Mouse (Mus musculus) liver, adult 2 months (tissue): ENCODE measurements at regions not wholly inside any gene's neighbourhood (a gene's known extent, or its start where the extent isn't known, plus 50 kb on each side); places are given as distances from the start of the nearest gene placed in this dataset.

ENCODE experiments used
- DNase-seq: peaks from one replicate; pipeline ENCODE4 v3.0.0-alpha.2; 2011; ENCODE audit warnings: low read depth, low spot score; ENCODE audit errors: extremely low read depth
- H3K27ac ChIP-seq: fragments of 200-500 bp; replicated peaks from 2 replicates; pipeline ENCODE4 v1.5.1; 2012; ENCODE audit warnings: low read depth, mild to moderate bottlenecking, control low read depth, inconsistent platforms, low read length; ENCODE audit not compliant: insufficient read depth
- H3K27me3 ChIP-seq: fragments of 200-500 bp; 2 replicates; pipeline ENCODE4 v1.6.1; 2012; ENCODE audit warnings: mild to moderate bottlenecking, moderate library complexity, low read length, inconsistent platforms; ENCODE audit not compliant: control insufficient read depth, insufficient read depth
- H3K36me3 ChIP-seq: fragments of 200-500 bp; 2 replicates; pipeline ENCODE4 v1.6.1; 2012; ENCODE audit warnings: low read length, inconsistent platforms; ENCODE audit not compliant: control insufficient read depth, insufficient read depth
- H3K4me1 ChIP-seq: fragments of 200-500 bp; 2 replicates; pipeline ENCODE4 v1.6.1; 2011; ENCODE audit warnings: low read length; ENCODE audit not compliant: control insufficient read depth, insufficient read depth
- H3K4me3 ChIP-seq: fragments of 200-500 bp; 2 replicates; pipeline ENCODE4 v1.5.1; 2011; ENCODE audit warnings: low read depth, mild to moderate bottlenecking, control low read depth, low read length, moderate library complexity; ENCODE audit not compliant: insufficient read depth
- H3K79me2 ChIP-seq: fragments of 200-500 bp; 2 replicates; pipeline ENCODE4 v1.6.1; 2012; ENCODE audit warnings: inconsistent platforms, mild to moderate bottlenecking, low read length, moderate library complexity; ENCODE audit not compliant: control insufficient read depth, insufficient read depth
- H3K9ac ChIP-seq: fragments of 200-500 bp; 2 replicates; pipeline ENCODE4 v1.6.1; 2012; ENCODE audit warnings: low read depth, mild to moderate bottlenecking, control low read depth, inconsistent platforms, low read length
- CTCF ChIP-seq: fragments of 200-500 bp; IDR thresholded peaks from 2 replicates; pipeline ENCODE4 v1.5.1; 2011; ENCODE audit warnings: low read depth, low read length, control low read depth
- POLR2A ChIP-seq: fragments of 200-500 bp; IDR thresholded peaks from 2 replicates; pipeline ENCODE4 v1.6.1; 2011; ENCODE audit warnings: low read length, control low read depth; ENCODE audit not compliant: insufficient read depth; ENCODE audit errors: extremely low read depth
- WGBS: fragments of 180-500 bp; shearing (Covaris S2); methylation state at CpG from one replicate; pipeline ENCODE4 v1.1.7; 2018; 5-methylcytosine and 5-hydroxymethylcytosine counted together

GRCm38 (mm10) chr8:56397611-56398010, 103.2 kb downstream of the Hpgd start:
- H3K4me3 ChIP-seq, result no peak overlapping the region
- 71% methylated on average over 1 of the region's 1 CpGs for WGBS
- no peaks in the 10 kb centered on the region for H3K36me3 ChIP-seq
- TF ChIP-seq CTCF (no peak), POLR2A (no peak)
- H3K4me1 ChIP-seq, result no peaks in the 10 kb centered on the region; the same call in 1 of the 2 replicates
- H3K27me3 ChIP-seq, result no peaks in the 10 kb centered on the region
- no peak for DNase-seq
- H3K27ac ChIP-seq, result no peak overlapping the region
- no peaks in the 10 kb centered on the region for H3K79me2 ChIP-seq
- H3K9ac ChIP-seq, result no peak overlapping the region

- Histone ChIP-seq H3K27me3 (no peaks in the 10 kb centered on the region), H3K4me3 (no peak overlapping the region), H3K36me3 (no peaks in the 10 kb centered on the region), H3K27ac (no peak overlapping the region), H3K4me1 (no peaks in the 10 kb centered on the region; the same call in 1 of the 2 replicates), H3K79me2 (no peaks in the 10 kb centered on the region), H3K9ac (no peak overlapping the region)
- 88% methylated on average over 1 of the region's 1 CpGs for WGBS
- TF ChIP-seq POLR2A (no peak), CTCF (no peak)
- DNase-seq, result no peak
These were observed 102.0 kb downstream of the Hpgd start for GRCm38 (mm10) chr8:56396352-56396751.

- 84% methylated on average over 2 of the region's 2 CpGs for WGBS
These were observed 98.2 kb downstream of the Hpgd start for GRCm38 (mm10) chr8:56392626-56393025.

GRCm38 (mm10) chr8:56392158-56392557, 97.8 kb downstream of the Hpgd start:
- H3K36me3 ChIP-seq, result no peaks in the 10 kb centered on the region
- no peak for DNase-seq
- H3K4me1 ChIP-seq, result no peaks in the 10 kb centered on the region; the same call in 1 of the 2 replicates
- no peak for TF ChIP-seq CTCF
- no peak for TF ChIP-seq POLR2A
- H3K4me3 ChIP-seq, result no peak overlapping the region
- H3K27ac ChIP-seq, result no peak overlapping the region
- 87% methylated on average over 2 of the region's 2 CpGs for WGBS
- no peak overlapping the region for H3K9ac ChIP-seq
- no peaks in the 10 kb centered on the region for H3K27me3 ChIP-seq
- no peaks in the 10 kb centered on the region for H3K79me2 ChIP-seq

More at GRCm38 (mm10) chr8:56392626-56393025, 98.2 kb downstream of the Hpgd start:
- H3K27ac ChIP-seq, result no peak overlapping the region
- H3K9ac ChIP-seq, result no peak overlapping the region
- no peak for TF ChIP-seq CTCF
- no peak for TF ChIP-seq POLR2A
- no peaks in the 10 kb centered on the region for H3K36me3 ChIP-seq
- no peaks in the 10 kb centered on the region for H3K27me3 ChIP-seq
- H3K4me3 ChIP-seq, result no peak overlapping the region
- H3K4me1 ChIP-seq, result no peaks in the 10 kb centered on the region; the same call in 1 of the 2 replicates
- no peaks in the 10 kb centered on the region for H3K79me2 ChIP-seq
- no peak for DNase-seq
